Mouse (Mus musculus): ENCODE data around the gene Rnf8. TPM values are rescaled to one million over a fixed set of nuclear protein-coding genes. Genes with fewer than 3 reads are reported as not detected.

Gene Rnf8
- polyA plus RNA-seq, 1 experiment from 2014 or later = 76.0 TPM

DNA sequence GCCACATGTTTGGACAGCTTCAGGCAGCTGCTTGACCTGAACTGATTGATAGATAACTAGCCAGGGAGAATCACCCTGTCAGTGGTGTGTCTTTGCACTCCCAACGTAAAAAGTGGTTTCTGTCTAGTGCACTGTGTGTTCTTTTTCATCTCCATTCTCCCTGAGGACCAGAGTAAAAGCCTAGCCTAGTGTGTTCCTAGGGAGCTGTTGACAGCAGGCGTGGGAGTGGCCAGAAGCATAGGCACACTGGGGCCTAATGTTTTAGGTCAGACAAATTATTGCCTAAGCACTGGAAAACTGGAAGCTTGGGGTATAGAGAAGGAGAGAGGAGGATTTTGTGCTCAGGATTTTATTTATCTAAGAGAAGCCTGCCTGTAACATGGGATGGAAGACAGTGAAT lies 68.5 kb downstream of the Rnf8 start:
- peaks cover 14% of the 10 kb centered on the region for H3K4me1 ChIP-seq
- H3K27ac ChIP-seq = no peak overlapping the region
- no peak overlapping the region for H3K4me2 ChIP-seq
- no peaks in the 10 kb centered on the region for H3K27me3 ChIP-seq
- peaks cover 98% of the 10 kb centered on the region for H3K36me3 ChIP-seq
- H3K9ac ChIP-seq = no peak overlapping the region
- no peak overlapping the region for H3K4me3 ChIP-seq (replicated peaks)
- no peaks in the 10 kb centered on the region for H3K9me3 ChIP-seq (replicated peaks)
- no peak for ATAC-seq (replicated peaks; ENCODE audit: low FRiP score)
- WGBS = 52% methylated on average over 2 of the region's 2 CpGs

DNA sequence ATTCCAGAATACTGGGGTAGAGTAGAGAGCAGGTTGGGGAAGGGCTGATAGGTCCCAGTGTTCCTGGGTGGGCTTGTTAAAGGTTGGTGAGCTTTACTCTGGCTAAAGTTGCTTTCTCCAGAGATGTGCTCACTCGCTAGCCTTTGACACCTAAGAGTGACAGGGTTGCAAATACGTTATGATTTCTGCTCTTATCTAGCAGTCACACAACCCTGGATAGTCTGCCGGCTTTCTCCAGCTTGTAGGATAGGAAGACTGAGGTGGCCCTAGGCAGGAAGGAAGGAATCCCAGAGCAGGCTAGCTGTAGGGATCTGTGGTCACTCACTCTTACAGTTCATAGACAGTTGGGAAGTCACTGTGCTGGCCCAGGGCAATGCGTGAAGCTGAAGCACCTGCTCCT lies 69.7 kb downstream of the Rnf8 start:
- Histone ChIP-seq H3K9ac (no peak overlapping the region), H3K9me3 (replicated peaks) (no peaks in the 10 kb centered on the region), H3K4me3 (replicated peaks) (no peak overlapping the region), H3K4me2 (no peak overlapping the region), H3K4me1 (peaks cover 14% of the 10 kb centered on the region), H3K36me3 (peaks cover 95% of the 10 kb centered on the region), H3K27ac (no peak overlapping the region), H3K27me3 (no peaks in the 10 kb centered on the region)
- ATAC-seq (replicated peaks; ENCODE audit: low FRiP score) = no peak
- 97% methylated on average over 4 of the region's 4 CpGs for WGBS

DNA sequence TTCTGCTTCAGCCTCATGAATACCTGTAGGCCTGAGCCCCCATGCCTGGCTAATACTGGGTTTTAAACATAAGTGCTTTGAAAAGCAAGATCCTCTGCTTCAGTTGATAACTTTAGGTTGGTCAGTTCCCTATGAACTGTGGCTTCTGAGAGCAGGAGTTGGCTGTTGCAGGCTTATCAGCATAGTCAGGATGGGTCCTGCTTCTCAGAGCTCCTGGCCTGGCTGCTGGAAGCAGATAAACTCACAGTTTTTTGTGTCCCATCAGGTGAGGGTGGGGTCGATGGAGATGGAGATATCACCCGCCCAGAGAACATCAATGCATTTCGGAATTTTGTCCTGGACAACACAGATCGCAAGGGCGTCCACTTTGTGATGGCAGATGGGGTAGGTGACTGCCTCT lies 72.2 kb downstream of the Rnf8 start:
- no peaks in the 10 kb centered on the region for H3K9me3 ChIP-seq (replicated peaks)
- H3K27ac ChIP-seq = no peak overlapping the region
- no peak overlapping the region for H3K4me2 ChIP-seq
- no peak for ATAC-seq (replicated peaks; ENCODE audit: low FRiP score)
- H3K9ac ChIP-seq = no peak overlapping the region
- H3K4me3 ChIP-seq (replicated peaks) = no peak overlapping the region
- peaks cover 10% of the 10 kb centered on the region; the same call in 1 of the 2 replicates for H3K4me1 ChIP-seq
- peaks cover 97% of the 10 kb centered on the region for H3K36me3 ChIP-seq
- 96% methylated on average over 5 of the region's 5 CpGs for WGBS
- H3K27me3 ChIP-seq = no peaks in the 10 kb centered on the region

DNA sequence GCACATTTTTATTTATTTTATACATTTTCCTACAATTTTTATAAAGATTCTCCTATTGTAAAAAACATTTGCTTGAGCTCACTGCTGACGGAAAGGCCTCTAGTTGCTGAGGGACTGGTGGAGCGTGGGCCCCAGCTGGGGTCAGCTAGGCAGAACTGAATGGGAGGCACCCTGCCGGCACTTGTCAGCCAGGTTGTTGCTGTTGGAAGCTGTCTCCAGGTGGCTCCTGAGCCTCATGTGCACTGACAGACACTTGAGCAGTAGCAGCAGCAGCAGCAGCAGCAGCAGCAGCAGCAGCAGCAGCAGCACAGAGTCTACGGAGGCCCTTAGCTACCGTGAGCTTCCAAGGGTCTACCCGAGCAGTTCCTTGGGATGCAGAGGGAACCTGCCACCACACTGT lies 72.8 kb downstream of the Rnf8 start:
- H3K27me3 ChIP-seq = no peaks in the 10 kb centered on the region
- no peak overlapping the region for H3K4me3 ChIP-seq (replicated peaks)
- 66% methylated on average over 6 of the region's 6 CpGs for WGBS
- H3K4me1 ChIP-seq = peaks cover 8% of the 10 kb centered on the region; the same call in 1 of the 2 replicates
- H3K27ac ChIP-seq = no peak overlapping the region
- H3K4me2 ChIP-seq = no peak overlapping the region
- no peak for ATAC-seq (replicated peaks; ENCODE audit: low FRiP score)
- no peak overlapping the region for H3K9ac ChIP-seq
- no peaks in the 10 kb centered on the region for H3K9me3 ChIP-seq (replicated peaks)
- peaks cover 94% of the 10 kb centered on the region for H3K36me3 ChIP-seq

DNA sequence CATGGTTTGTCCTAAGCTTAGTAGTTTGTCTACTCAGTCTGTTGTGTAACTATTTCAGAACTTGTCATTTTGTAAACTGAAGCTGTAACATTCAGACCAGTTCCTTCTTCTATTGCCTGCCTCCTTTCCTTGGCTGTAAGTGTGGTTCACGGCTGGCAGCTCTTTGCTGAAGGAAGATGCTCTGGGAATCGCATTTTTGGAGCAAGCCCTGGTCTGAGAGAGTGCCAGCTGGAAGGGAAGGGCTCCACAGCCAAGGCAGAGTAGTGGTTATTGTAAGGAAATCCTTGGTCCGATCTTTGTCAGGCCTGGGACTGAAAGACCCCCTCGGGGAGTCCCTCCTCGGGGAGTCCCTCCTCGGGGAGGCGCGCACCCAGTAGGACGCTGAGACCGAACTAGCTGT lies 74.0 kb downstream of the Rnf8 start:
- H3K27ac ChIP-seq = no peak overlapping the region
- ATAC-seq (replicated peaks; ENCODE audit: low FRiP score) = no peak
- WGBS = 85% methylated on average over 10 of the region's 10 CpGs
- no peak overlapping the region for H3K9ac ChIP-seq
- no peaks in the 10 kb centered on the region for H3K9me3 ChIP-seq (replicated peaks)
- H3K4me1 ChIP-seq = 0 out of 2 replicates have a peak, but pooled peaks cover 2% of the 10 kb centered on the region
- no peak overlapping the region for H3K4me2 ChIP-seq
- H3K4me3 ChIP-seq (replicated peaks) = no peak overlapping the region
- H3K27me3 ChIP-seq = no peaks in the 10 kb centered on the region
- peaks cover 89% of the 10 kb centered on the region for H3K36me3 ChIP-seq

DNA sequence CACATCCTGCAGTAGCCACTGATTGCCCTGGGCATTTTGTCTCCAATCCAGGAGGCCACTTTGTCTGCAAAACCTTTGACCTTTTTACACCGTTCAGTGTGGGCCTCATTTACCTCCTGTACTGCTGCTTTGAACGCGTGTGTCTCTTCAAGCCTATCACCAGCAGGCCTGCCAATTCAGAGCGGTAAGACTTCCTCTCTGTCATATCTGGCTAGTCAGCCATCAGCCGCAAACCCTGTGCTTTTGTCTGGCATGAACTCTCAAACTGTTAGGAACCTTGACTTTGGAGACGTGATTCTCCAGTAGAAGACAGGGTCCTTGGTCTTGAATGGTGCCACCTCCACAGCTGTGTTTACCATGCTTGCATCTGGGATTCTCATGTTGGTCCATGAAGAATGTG lies 75.7 kb downstream of the Rnf8 start:
- Histone ChIP-seq H3K27me3 (no peaks in the 10 kb centered on the region), H3K27ac (no peak overlapping the region), H3K9ac (no peak overlapping the region), H3K4me3 (replicated peaks) (no peak overlapping the region), H3K4me1 (0 out of 2 replicates have a peak, but pooled peaks cover 2% of the 10 kb centered on the region), H3K36me3 (peaks cover 89% of the 10 kb centered on the region), H3K9me3 (replicated peaks) (no peaks in the 10 kb centered on the region), H3K4me2 (no peak overlapping the region)
- WGBS = 44% methylated on average over 6 of the region's 6 CpGs
- ATAC-seq (replicated peaks; ENCODE audit: low FRiP score) = no peak

DNA sequence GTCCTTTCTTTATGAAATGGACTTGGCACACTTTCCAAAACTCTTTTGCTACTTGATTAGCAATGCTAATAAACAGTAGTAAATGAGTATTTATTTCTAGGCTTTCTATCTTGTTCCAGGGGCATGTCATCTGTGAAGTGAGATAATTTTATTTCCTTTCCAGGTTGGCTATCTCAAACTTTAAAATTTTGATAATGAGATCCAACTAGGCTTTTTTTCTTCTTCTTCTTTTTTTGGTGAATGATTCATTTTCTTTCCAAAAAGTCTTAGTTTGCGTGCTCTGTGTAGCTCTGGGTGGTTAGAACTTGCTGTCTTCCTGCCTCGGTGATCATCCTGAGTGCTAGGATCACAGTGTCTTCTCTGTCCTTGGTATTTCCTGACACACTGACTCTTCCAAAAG lies 78.2 kb downstream of the Rnf8 start:
- no peak overlapping the region for H3K4me3 ChIP-seq (replicated peaks)
- H3K9me3 ChIP-seq (replicated peaks) = no peaks in the 10 kb centered on the region
- H3K27ac ChIP-seq = no peak overlapping the region
- peaks cover 88% of the 10 kb centered on the region for H3K36me3 ChIP-seq
- no peak for ATAC-seq (replicated peaks; ENCODE audit: low FRiP score)
- WGBS = 87% methylated on average over 2 of the region's 2 CpGs
- no peak overlapping the region for H3K4me2 ChIP-seq
- H3K9ac ChIP-seq = no peak overlapping the region
- H3K27me3 ChIP-seq = no peaks in the 10 kb centered on the region
- H3K4me1 ChIP-seq = no peaks in the 10 kb centered on the region

DNA sequence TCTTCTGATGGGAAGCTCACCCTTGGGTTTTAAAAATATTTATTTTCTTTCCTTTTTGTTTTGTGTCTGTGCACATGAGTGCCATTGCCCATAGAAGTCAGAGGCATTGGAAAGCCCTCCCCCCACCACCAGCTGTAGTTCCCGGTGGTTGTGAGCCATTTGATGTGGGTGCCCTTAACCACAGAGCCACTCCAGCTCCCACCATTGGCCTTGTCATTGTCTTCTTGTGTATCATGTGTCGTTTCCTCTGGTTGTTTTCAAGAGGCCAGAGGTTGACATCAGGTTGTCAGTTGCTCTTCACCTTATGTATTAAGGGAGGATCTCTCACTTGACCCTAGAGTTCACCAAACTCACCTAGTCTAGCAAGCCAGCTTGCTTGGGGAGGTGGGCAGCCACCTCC lies 79.0 kb downstream of the Rnf8 start:
- Histone ChIP-seq H3K4me2 (no peak overlapping the region), H3K9me3 (replicated peaks) (no peaks in the 10 kb centered on the region), H3K36me3 (peaks cover 87% of the 10 kb centered on the region), H3K9ac (no peak overlapping the region), H3K27ac (no peak overlapping the region), H3K4me1 (no peaks in the 10 kb centered on the region), H3K4me3 (replicated peaks) (no peak overlapping the region), H3K27me3 (no peaks in the 10 kb centered on the region)
- WGBS = 59% methylated on average over 2 of the region's 2 CpGs
- no peak for ATAC-seq (replicated peaks; ENCODE audit: low FRiP score)

DNA sequence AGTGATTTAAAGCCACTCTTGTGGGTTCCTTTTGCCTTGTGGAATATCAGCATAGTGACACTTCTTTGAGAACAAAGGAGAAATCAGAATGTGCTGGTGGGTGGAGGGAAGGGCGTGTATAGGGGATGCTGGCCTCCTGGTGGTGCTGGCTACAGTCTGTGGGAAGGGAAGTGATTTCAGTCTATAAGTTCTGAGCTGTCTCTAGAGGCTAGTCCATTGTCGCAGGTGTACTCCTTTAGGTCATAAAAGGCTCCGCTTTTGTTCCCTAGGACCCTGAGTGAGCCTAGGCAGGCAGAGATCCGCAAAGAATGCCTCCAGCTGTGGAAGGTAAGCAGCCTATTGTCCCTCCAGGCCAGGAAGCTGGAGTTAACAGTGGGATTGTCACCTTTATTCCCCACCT lies 79.9 kb downstream of the Rnf8 start:
- no peak overlapping the region for H3K4me2 ChIP-seq
- no peaks in the 10 kb centered on the region for H3K27me3 ChIP-seq
- no peaks in the 10 kb centered on the region for H3K9me3 ChIP-seq (replicated peaks)
- WGBS = 83% methylated on average over 4 of the region's 4 CpGs
- H3K9ac ChIP-seq = no peak overlapping the region
- H3K36me3 ChIP-seq = peaks cover 90% of the 10 kb centered on the region
- no peak overlapping the region for H3K27ac ChIP-seq
- no peak overlapping the region for H3K4me3 ChIP-seq (replicated peaks)
- no peak for ATAC-seq (replicated peaks; ENCODE audit: low FRiP score)
- H3K4me1 ChIP-seq = no peaks in the 10 kb centered on the region

Small RNAs within 50 kb of the gene (microRNA-seq; reads per million reads assigned to microRNA genes)
- not detected for gene Mir7667

Other genes with a start within 250 kb of the Rnf8 start
- 17.8 and 17.9 TPM in 2 replicates for gene Pim1, start 124.0 kb upstream of the Rnf8 start, polyA plus RNA-seq (2015; fragmentation: Nextera tagmentation; extraction: Ambion mirVana)
- gene Gm17657, start 65.2 kb upstream of the Rnf8 start, polyA plus RNA-seq (2015; fragmentation: Nextera tagmentation; extraction: Ambion mirVana) = not detected in 2 replicates
- gene Tbc1d22b, start 65.0 kb upstream of the Rnf8 start, polyA plus RNA-seq (2015; fragmentation: Nextera tagmentation; extraction: Ambion mirVana) = 16.7 and 19.3 TPM in 2 replicates
- 0.80 and 1.2 TPM in 2 replicates for gene Tmem217, start 62.4 kb upstream of the Rnf8 start, polyA plus RNA-seq (2015; fragmentation: Nextera tagmentation; extraction: Ambion mirVana)
- gene Gm28043, start 86 bp downstream of the Rnf8 start, polyA plus RNA-seq (2015; fragmentation: Nextera tagmentation; extraction: Ambion mirVana) = 2.8 TPM in 2 replicates
- gene Cmtr1, start 45.8 kb downstream of the Rnf8 start, polyA plus RNA-seq (2015; fragmentation: Nextera tagmentation; extraction: Ambion mirVana) = 122 and 126 TPM in 2 replicates
- gene Ccdc167, start 102.3 kb downstream of the Rnf8 start, polyA plus RNA-seq (2015; fragmentation: Nextera tagmentation; extraction: Ambion mirVana) = 14.2 and 15.5 TPM in 2 replicates

Data from kidney, embryonic 15.5 days (tissue).